Comparison of ENCODE assay signal across 21 mouse cellular contexts in genomic region chr1:155372821-155373220, GRCm38 (mm10). TPM values are rescaled to one million over a fixed set of nuclear protein-coding genes. Genes with fewer than 3 reads are reported as not detected.
DNase-seq lines count a peak whose midpoint lies in the region; ATAC-seq and TF ChIP-seq lines count a peak whose summit lies in the region.
"Had no signal": no experiment of that assay in that cellular context is flagged by ENCODE, and none has a peak within 500 bp of the region (broad histone marks: within the 10 kb centered on the region; RNA-seq: fewer than 3 reads in every experiment).

No protein-coding gene starts in this region.

- H3K4me2 ChIP-seq in kidney, embryonic 14.5 days (replicated peaks; ENCODE audit: low read depth, low read length): no peak overlapping the region
- no peak overlapping the region for H3K4me2 ChIP-seq in midbrain, embryonic 11.5 days
- no peak overlapping the region for H3K4me2 ChIP-seq in midbrain, embryonic 13.5 days (replicated peaks)
- no peak overlapping the region for H3K4me2 ChIP-seq in forebrain, embryonic 15.5 days (replicated peaks)
- H3K4me2 ChIP-seq: embryonic facial prominence, embryonic 13.5 days; forebrain, embryonic 12.5 days; hindbrain, embryonic 12.5 days had no signal

- no peak overlapping the region for H3K4me3 ChIP-seq in kidney, adult 2 months (ENCODE audit: insufficient read depth, low read depth, low read length)
- H3K4me3 ChIP-seq in kidney, embryonic 14.5 days (ENCODE audit: low read length): no peak overlapping the region
- H3K4me3 ChIP-seq in midbrain, embryonic 11.5 days (ENCODE audit: low read depth, low read length): no peak overlapping the region
- H3K4me3 ChIP-seq in midbrain, embryonic 13.5 days (replicated peaks): no peak overlapping the region
- H3K4me3 ChIP-seq in forebrain, embryonic 15.5 days: no peak overlapping the region
- H3K4me3 ChIP-seq: embryonic facial prominence, embryonic 13.5 days; forebrain, embryonic 12.5 days; heart, embryonic 10.5 days; hindbrain, embryonic 12.5 days had no signal

- H3K4me1 ChIP-seq in kidney, adult 2 months (ENCODE audit: control insufficient read depth, insufficient read depth, low read length): no peaks in the 10 kb centered on the region
- H3K4me1 ChIP-seq in kidney, embryonic 14.5 days (ENCODE audit: control insufficient read depth, insufficient read depth, low read length): no peaks in the 10 kb centered on the region
- no peaks in the 10 kb centered on the region for H3K4me1 ChIP-seq in midbrain, embryonic 11.5 days (ENCODE audit: control insufficient read depth, insufficient read depth, low read length)
- H3K4me1 ChIP-seq in midbrain, embryonic 13.5 days (replicated peaks): peaks cover 25% of the 10 kb centered on the region
- no peaks in the 10 kb centered on the region for H3K4me1 ChIP-seq in forebrain, embryonic 15.5 days
- H3K4me1 ChIP-seq: embryonic facial prominence, embryonic 13.5 days had no signal

- no peak for TF ChIP-seq CTCF in kidney, adult 2 months (conservative IDR thresholded peaks at IDR 0.05; ENCODE audit: insufficient read depth, insufficient read length, low read depth, low read length)

- ATAC-seq in kidney, embryonic 14.5 days (ENCODE audit: low FRiP score, low TSS enrichment): no peak
- ATAC-seq in midbrain, embryonic 11.5 days (ENCODE audit: low FRiP score): no peak
- no peak for ATAC-seq in midbrain, embryonic 13.5 days
- ATAC-seq in forebrain, embryonic 15.5 days (replicated peaks): no peak
- ATAC-seq: activated CD4-positive, CD25-positive, alpha-beta regulatory T cell, adult 4 months; hindbrain, embryonic 16.5 days; inflammation-experienced regulatory T-cells, adult 6 months; Patski had no signal

- H3K9ac ChIP-seq in kidney, embryonic 14.5 days (ENCODE audit: low read depth, low read length): no peak overlapping the region
- no peak overlapping the region for H3K9ac ChIP-seq in midbrain, embryonic 11.5 days (ENCODE audit: low read length)
- H3K9ac ChIP-seq in midbrain, embryonic 13.5 days (replicated peaks): no peak overlapping the region
- H3K9ac ChIP-seq in forebrain, embryonic 15.5 days (replicated peaks): no peak overlapping the region
- H3K9ac ChIP-seq: embryonic facial prominence, embryonic 13.5 days; forebrain, embryonic 12.5 days; hindbrain, embryonic 12.5 days had no signal

- H3K36me3 ChIP-seq in kidney, adult 2 months (ENCODE audit: control insufficient read depth, insufficient read depth, low read length): no peaks in the 10 kb centered on the region
- H3K36me3 ChIP-seq in kidney, embryonic 14.5 days (ENCODE audit: control insufficient read depth, insufficient read depth, low read length): no peaks in the 10 kb centered on the region
- no peaks in the 10 kb centered on the region for H3K36me3 ChIP-seq in midbrain, embryonic 11.5 days (ENCODE audit: control insufficient read depth, insufficient read depth, low read length)
- H3K36me3 ChIP-seq in midbrain, embryonic 13.5 days: no peaks in the 10 kb centered on the region
- no peaks in the 10 kb centered on the region for H3K36me3 ChIP-seq in forebrain, embryonic 15.5 days
- H3K36me3 ChIP-seq: embryonic facial prominence, embryonic 13.5 days; forebrain, embryonic 12.5 days; heart, embryonic 10.5 days; hindbrain, embryonic 12.5 days had no signal

- peak; percentile 23 for DNase-seq in cerebellum, adult 9-10 months
- no peak for DNase-seq in cerebellum, postnatal 4 days (ENCODE audit: low spot score in 2 of 2)
- DNase-seq in kidney, adult 2 months: peak; percentile 60
- DNase-seq in midbrain, embryonic 11.5 days (ENCODE audit: low spot score, missing footprints): peak; percentile 86
- DNase-seq: cerebellum, adult 11 months; cerebellum, postnatal 10 days; embryo, embryonic 11 days; heart, adult 18-20 months; heart, postnatal 10 days; heart, postnatal 4 days had no signal

- TF ChIP-seq POLR2A in kidney, adult 2 months (IDR thresholded peaks at IDR 0.05; ENCODE audit: low read depth, low read length): no peak

- H3K9me3 ChIP-seq in kidney, embryonic 14.5 days (ENCODE audit: control insufficient read depth, low read length): no peaks in the 10 kb centered on the region
- no peaks in the 10 kb centered on the region for H3K9me3 ChIP-seq in midbrain, embryonic 11.5 days (ENCODE audit: control insufficient read depth, low read length)
- no peaks in the 10 kb centered on the region for H3K9me3 ChIP-seq in midbrain, embryonic 13.5 days
- H3K9me3 ChIP-seq in forebrain, embryonic 15.5 days: no peaks in the 10 kb centered on the region
- H3K9me3 ChIP-seq: embryonic facial prominence, embryonic 13.5 days; forebrain, embryonic 12.5 days; heart, embryonic 10.5 days; hindbrain, embryonic 12.5 days had no signal

- H3K27ac ChIP-seq in kidney, adult 2 months (ENCODE audit: insufficient read depth, low read depth, low read length): no peak overlapping the region
- H3K27ac ChIP-seq in kidney, embryonic 14.5 days (ENCODE audit: low read depth, low read length): no peak overlapping the region
- H3K27ac ChIP-seq in midbrain, embryonic 11.5 days (ENCODE audit: low read depth, low read length): no peak overlapping the region
- no peak overlapping the region for H3K27ac ChIP-seq in midbrain, embryonic 13.5 days
- H3K27ac ChIP-seq in forebrain, embryonic 15.5 days (replicated peaks): no peak overlapping the region
- H3K27ac ChIP-seq: embryonic facial prominence, embryonic 13.5 days; forebrain, embryonic 12.5 days; heart, embryonic 10.5 days; hindbrain, embryonic 12.5 days had no signal

- H3K27me3 ChIP-seq in kidney, adult 2 months (replicated peaks; ENCODE audit: control insufficient read depth, insufficient read depth, low read length): no peaks in the 10 kb centered on the region
- no peaks in the 10 kb centered on the region for H3K27me3 ChIP-seq in kidney, embryonic 14.5 days (ENCODE audit: control insufficient read depth, insufficient read depth, low read length)
- H3K27me3 ChIP-seq in midbrain, embryonic 11.5 days (ENCODE audit: control insufficient read depth, insufficient read depth, low read length): no peaks in the 10 kb centered on the region
- H3K27me3 ChIP-seq in midbrain, embryonic 13.5 days: no peaks in the 10 kb centered on the region
- H3K27me3 ChIP-seq in forebrain, embryonic 15.5 days: no peaks in the 10 kb centered on the region
- H3K27me3 ChIP-seq: embryonic facial prominence, embryonic 13.5 days; forebrain, embryonic 12.5 days; hindbrain, embryonic 12.5 days; Patski had no signal

- 35% methylated on average over 1 of the region's 1 CpGs for WGBS in kidney, adult 2 months
- 22% methylated on average over 1 of the region's 1 CpGs for WGBS in kidney, embryonic 14.5 days
- 72% methylated on average over 1 of the region's 1 CpGs for WGBS in midbrain, embryonic 11.5 days
- WGBS in midbrain, embryonic 13.5 days: 75% methylated on average over 1 of the region's 1 CpGs
- WGBS in forebrain, embryonic 15.5 days: 33% methylated on average over 1 of the region's 1 CpGs

RNA-seq across cellular contexts. Expression of gene Xpr1, which starts 44.4 kb away (rescaled TPM):
- 18.2 and 21.8 TPM in 2 replicates for polyA plus RNA-seq in kidney, adult 2 months (2012; rRNA removed)
- 10.4 and 12.6 TPM in 2 replicates for polyA plus RNA-seq in kidney, embryonic 14.5 days (2014; fragmentation: Nextera tagmentation; extraction: Ambion mirVana)
- 14.4 and 14.7 TPM in 2 replicates for polyA plus RNA-seq in midbrain, embryonic 11.5 days (2014; fragmentation: Nextera tagmentation; extraction: Ambion mirVana)
- 62.0 and 64.3 TPM in 2 replicates for polyA plus RNA-seq in midbrain, embryonic 13.5 days (2015; fragmentation: Nextera tagmentation; extraction: Ambion mirVana)
- polyA plus RNA-seq in forebrain, embryonic 15.5 days (2015; fragmentation: Nextera tagmentation; extraction: Ambion mirVana): 71.2 TPM in 2 replicates

Comparison
In these comparisons a context has a peak if more than half of its experiments do, and no peak if none do; other contexts are left out.
1. DNase-seq: peak in cerebellum, adult 9-10 months (single experiment), kidney, adult 2 months (single experiment) and midbrain, embryonic 11.5 days (single experiment); none in cerebellum, postnatal 4 days (0 of 2).